Mouse (Mus musculus): ENCODE data around the gene Tmem190. TPM values are rescaled to one million over a fixed set of nuclear protein-coding genes. Genes with fewer than 3 reads are reported as not detected.
"Not testable (repeated sequence)": the region's sequence is repeated elsewhere in the genome, so short reads cannot be mapped to it uniquely, and the experiment has no call there.

Gene Tmem190
- polyA plus RNA-seq, 1 experiment, result 534 TPM

GRCm38 (mm10) chr7:4816559-4816958, 33.8 kb downstream of the Tmem190 start:
- no peaks in the 10 kb centered on the region for H3K4me1 ChIP-seq (ENCODE audit: control insufficient read depth, insufficient read depth, low read length)
- H3K4me3 ChIP-seq (ENCODE audit: control insufficient read depth, low read depth, low read length), result no peak overlapping the region
- no peak overlapping the region for H3K27ac ChIP-seq (ENCODE audit: control insufficient read depth, insufficient read depth, low read depth, low read length)
- TF ChIP-seq POLR2A (IDR thresholded peaks at IDR 0.05; ENCODE audit: control insufficient read depth, low read depth, low read length) (no peak), CTCF (IDR thresholded peaks at IDR 0.05; ENCODE audit: control insufficient read depth, insufficient read depth, insufficient replicate concordance, low read depth, low read length) (no peak)
- H3K27me3 ChIP-seq (ENCODE audit: control insufficient read depth, insufficient read depth, low read length), result no peaks in the 10 kb centered on the region
- H3K36me3 ChIP-seq (ENCODE audit: control insufficient read depth, insufficient read depth, low read length), result peaks cover 4% of the 10 kb centered on the region

GRCm38 (mm10) chr7:4820925-4821324, 38.2 kb downstream of the Tmem190 start:
- not testable (repeated sequence) for H3K4me3 ChIP-seq (ENCODE audit: control insufficient read depth, low read depth, low read length); H3K4me1 ChIP-seq (ENCODE audit: control insufficient read depth, insufficient read depth, low read length); H3K27ac ChIP-seq (ENCODE audit: control insufficient read depth, insufficient read depth, low read depth, low read length); H3K36me3 ChIP-seq (ENCODE audit: control insufficient read depth, insufficient read depth, low read length); H3K27me3 ChIP-seq (ENCODE audit: control insufficient read depth, insufficient read depth, low read length)

GRCm38 (mm10) chr7:4821690-4822089, 39.0 kb downstream of the Tmem190 start:
- no peaks in the 10 kb centered on the region for H3K4me1 ChIP-seq (ENCODE audit: control insufficient read depth, insufficient read depth, low read length)
- no peaks in the 10 kb centered on the region for H3K36me3 ChIP-seq (ENCODE audit: control insufficient read depth, insufficient read depth, low read length)
- no peak overlapping the region for H3K4me3 ChIP-seq (ENCODE audit: control insufficient read depth, low read depth, low read length)
- H3K27me3 ChIP-seq (ENCODE audit: control insufficient read depth, insufficient read depth, low read length), result no peaks in the 10 kb centered on the region
- no peak overlapping the region for H3K27ac ChIP-seq (ENCODE audit: control insufficient read depth, insufficient read depth, low read depth, low read length)
- TF ChIP-seq CTCF (IDR thresholded peaks at IDR 0.05; ENCODE audit: control insufficient read depth, insufficient read depth, insufficient replicate concordance, low read depth, low read length) (no peak), POLR2A (IDR thresholded peaks at IDR 0.05; ENCODE audit: control insufficient read depth, low read depth, low read length) (no peak)

- Histone ChIP-seq H3K27me3 (ENCODE audit: control insufficient read depth, insufficient read depth, low read length) (no peaks in the 10 kb centered on the region), H3K4me3 (ENCODE audit: control insufficient read depth, low read depth, low read length) (no peak overlapping the region), H3K27ac (ENCODE audit: control insufficient read depth, insufficient read depth, low read depth, low read length) (no peak overlapping the region), H3K4me1 (ENCODE audit: control insufficient read depth, insufficient read depth, low read length) (no peaks in the 10 kb centered on the region), H3K36me3 (ENCODE audit: control insufficient read depth, insufficient read depth, low read length) (no peaks in the 10 kb centered on the region)
- TF ChIP-seq POLR2A (IDR thresholded peaks at IDR 0.05; ENCODE audit: control insufficient read depth, low read depth, low read length) (no peak), CTCF (IDR thresholded peaks at IDR 0.05; ENCODE audit: control insufficient read depth, insufficient read depth, insufficient replicate concordance, low read depth, low read length) (no peak)
These were observed 39.6 kb downstream of the Tmem190 start for GRCm38 (mm10) chr7:4822162-4822907.

GRCm38 (mm10) chr7:4825365-4825764, 42.6 kb downstream of the Tmem190 start:
- H3K27ac ChIP-seq (ENCODE audit: control insufficient read depth, insufficient read depth, low read depth, low read length), result no peak overlapping the region
- TF ChIP-seq CTCF (IDR thresholded peaks at IDR 0.05; ENCODE audit: control insufficient read depth, insufficient read depth, insufficient replicate concordance, low read depth, low read length) (no peak), POLR2A (IDR thresholded peaks at IDR 0.05; ENCODE audit: control insufficient read depth, low read depth, low read length) (no peak)
- H3K4me3 ChIP-seq (ENCODE audit: control insufficient read depth, low read depth, low read length), result no peak overlapping the region
- H3K27me3 ChIP-seq (ENCODE audit: control insufficient read depth, insufficient read depth, low read length), result no peaks in the 10 kb centered on the region
- H3K4me1 ChIP-seq (ENCODE audit: control insufficient read depth, insufficient read depth, low read length), result peaks cover 8% of the 10 kb centered on the region
- H3K36me3 ChIP-seq (ENCODE audit: control insufficient read depth, insufficient read depth, low read length), result no peaks in the 10 kb centered on the region

GRCm38 (mm10) chr7:4830476-4830875, 47.7 kb downstream of the Tmem190 start:
- Histone ChIP-seq H3K36me3 (ENCODE audit: control insufficient read depth, insufficient read depth, low read length) (no peaks in the 10 kb centered on the region), H3K4me1 (ENCODE audit: control insufficient read depth, insufficient read depth, low read length) (peaks cover 17% of the 10 kb centered on the region), H3K27ac (ENCODE audit: control insufficient read depth, insufficient read depth, low read depth, low read length) (no peak overlapping the region), H3K27me3 (ENCODE audit: control insufficient read depth, insufficient read depth, low read length) (no peaks in the 10 kb centered on the region), H3K4me3 (ENCODE audit: control insufficient read depth, low read depth, low read length) (no peak overlapping the region)
- TF ChIP-seq POLR2A (IDR thresholded peaks at IDR 0.05; ENCODE audit: control insufficient read depth, low read depth, low read length), result no peak
- no peak for TF ChIP-seq CTCF (IDR thresholded peaks at IDR 0.05; ENCODE audit: control insufficient read depth, insufficient read depth, insufficient replicate concordance, low read depth, low read length)

Other genes with a start within 250 kb of the Tmem190 start
- gene Syt5, start 235.4 kb upstream of the Tmem190 start, polyA plus RNA-seq (2012; rRNA removed), result 4.5 TPM in 2 replicates
- 1.8 and 2.9 TPM in 2 replicates for gene Ptprh, start 178.9 kb upstream of the Tmem190 start, polyA plus RNA-seq (2012; rRNA removed)
- gene Tmem86b, start 151.5 kb upstream of the Tmem190 start, polyA plus RNA-seq (2012; rRNA removed), result 36.7 and 46.0 TPM in 2 replicates
- 137 and 154 TPM in 2 replicates for gene Ppp6r1, start 123.9 kb upstream of the Tmem190 start, polyA plus RNA-seq (2012; rRNA removed)
- 64.3 and 65.6 TPM in 2 replicates for gene Hspbp1, start 97.9 kb upstream of the Tmem190 start, polyA plus RNA-seq (2012; rRNA removed)
- 53.3 and 60.3 TPM in 2 replicates for gene Brsk1, start 92.3 kb upstream of the Tmem190 start, polyA plus RNA-seq (2012; rRNA removed)
- gene Tmem150b, start 57.7 kb upstream of the Tmem190 start, polyA plus RNA-seq (2012; rRNA removed), result 0.12 and 0.14 TPM in 2 replicates
- 35.7 and 37.0 TPM in 2 replicates for gene Kmt5c, start 42.8 kb upstream of the Tmem190 start, polyA plus RNA-seq (2012; rRNA removed)
- 1,707 and 1,788 TPM in 2 replicates for gene Cox6b2, start 29.8 kb upstream of the Tmem190 start, polyA plus RNA-seq (2012; rRNA removed)
- 319 and 358 TPM in 2 replicates for gene Fam71e2, start 11.6 kb upstream of the Tmem190 start, polyA plus RNA-seq (2012; rRNA removed)
- 15.5 and 17.3 TPM in 2 replicates for gene Il11, start 78 bp upstream of the Tmem190 start, polyA plus RNA-seq (2012; rRNA removed)
- 1.1 and 1.6 TPM in 2 replicates for gene Tmem238, start 6.7 kb downstream of the Tmem190 start, polyA plus RNA-seq (2012; rRNA removed)
- 176 and 240 TPM in 2 replicates for gene Rpl28, start 9.9 kb downstream of the Tmem190 start, polyA plus RNA-seq (2012; rRNA removed)
- 1,069 and 1,189 TPM in 2 replicates for gene Ube2s, start 29.7 kb downstream of the Tmem190 start, polyA plus RNA-seq (2012; rRNA removed)
- 21.8 and 24.8 TPM in 2 replicates for gene Shisa7, start 61.8 kb downstream of the Tmem190 start, polyA plus RNA-seq (2012; rRNA removed)
- 4.9 and 6.5 TPM in 2 replicates for gene Isoc2b, start 87.3 kb downstream of the Tmem190 start, polyA plus RNA-seq (2012; rRNA removed)
- gene Isoc2a, start 94.2 kb downstream of the Tmem190 start, polyA plus RNA-seq (2012; rRNA removed), result 20.2 and 20.9 TPM in 2 replicates
- 0.65 and 0.79 TPM in 2 replicates for gene Gm36210, start 123.6 kb downstream of the Tmem190 start, polyA plus RNA-seq (2012; rRNA removed)
- 8.8 and 10.5 TPM in 2 replicates for gene Zfp628, start 132.3 kb downstream of the Tmem190 start, polyA plus RNA-seq (2012; rRNA removed)
- 3.7 and 4.8 TPM in 2 replicates for gene Nat14, start 139.1 kb downstream of the Tmem190 start, polyA plus RNA-seq (2012; rRNA removed)
- 0.94 and 1.9 TPM in 2 replicates for gene Ssc5d, start 142.8 kb downstream of the Tmem190 start, polyA plus RNA-seq (2012; rRNA removed)
- gene Sbk2, start 181.5 kb downstream of the Tmem190 start, polyA plus RNA-seq (2012; rRNA removed), result 0.04 and 0.17 TPM in 2 replicates
- 0.23 and 0.27 TPM in 2 replicates for gene Sbk3, start 188.2 kb downstream of the Tmem190 start, polyA plus RNA-seq (2012; rRNA removed)
- gene Zfp579, start 213.2 kb downstream of the Tmem190 start, polyA plus RNA-seq (2012; rRNA removed), result 7.6 and 9.1 TPM in 2 replicates
- gene Zfp524, start 231.5 kb downstream of the Tmem190 start, polyA plus RNA-seq (2012; rRNA removed), result 11.2 and 12.5 TPM in 2 replicates
- 36.1 and 37.2 TPM in 2 replicates for gene Fiz1, start 231.8 kb downstream of the Tmem190 start, polyA plus RNA-seq (2012; rRNA removed)
- gene Gm44973, start 232.6 kb downstream of the Tmem190 start, polyA plus RNA-seq (2012; rRNA removed), result not detected in 2 replicates
- 18.3 and 18.7 TPM in 2 replicates for gene Zfp865, start 237.4 kb downstream of the Tmem190 start, polyA plus RNA-seq (2012; rRNA removed)
- gene Ccdc106, start 237.6 kb downstream of the Tmem190 start, polyA plus RNA-seq (2012; rRNA removed), result 7.9 and 9.2 TPM in 2 replicates

Data from testis, adult 2 months (tissue).